In genomic region chr17:27947155-27947554, GRCm38 (mm10) we compare ENCODE assay signal across 14 mouse cellular contexts. TPM values are rescaled to one million over a fixed set of nuclear protein-coding genes. Genes with fewer than 3 reads are reported as not detected.
DNase-seq lines count a peak whose midpoint lies in the region; ATAC-seq and TF ChIP-seq lines count a peak whose summit lies in the region.
"Had no signal": no experiment of that assay in that cellular context is flagged by ENCODE, and none has a peak within 500 bp of the region (broad histone marks: within the 10 kb centered on the region; RNA-seq: fewer than 3 reads in every experiment).

No protein-coding gene starts in this region.

- 0 out of 2 replicates have a peak overlapping the region, but pooled peaks have one; percentile 15 for H3K27ac ChIP-seq in forebrain, postnatal 0 days (ENCODE audit: low read depth, low read length)
- H3K27ac ChIP-seq in forebrain, embryonic 16.5 days (ENCODE audit: low read length) = no peak overlapping the region
- H3K27ac ChIP-seq in kidney, embryonic 16.5 days (ENCODE audit: low read length) = no peak overlapping the region
- H3K27ac ChIP-seq in kidney, embryonic 14.5 days (ENCODE audit: low read depth, low read length) = no peak overlapping the region
- peak overlapping the region; percentile 1; the same call in 1 of the 2 replicates for H3K27ac ChIP-seq in embryonic facial prominence, embryonic 10.5 days (replicated peaks)
- peak overlapping the region; percentile 96 for H3K27ac ChIP-seq in limb, embryonic 12.5 days
- H3K27ac ChIP-seq: liver, embryonic 15.5 days had no signal

- 65% methylated on average over 2 of the region's 2 CpGs for whole genome bisulfite sequencing in forebrain, postnatal 0 days
- WGBS in forebrain, embryonic 16.5 days = 77% methylated on average over 2 of the region's 2 CpGs
- WGBS in kidney, embryonic 16.5 days = 89% methylated on average over 2 of the region's 2 CpGs
- WGBS in kidney, embryonic 14.5 days = 80% methylated on average over 2 of the region's 2 CpGs
- 73% methylated on average over 2 of the region's 2 CpGs for WGBS in embryonic facial prominence, embryonic 10.5 days
- WGBS in limb, embryonic 12.5 days = 81% methylated on average over 2 of the region's 2 CpGs

- TF ChIP-seq CTCF in forebrain, postnatal 0 days (IDR thresholded peaks at IDR 0.05; ENCODE audit: low read depth) = no peak

- ATAC-seq in forebrain, postnatal 0 days = no peak
- no peak for ATAC-seq in forebrain, embryonic 16.5 days
- peak; percentile 13; the same call in 1 of the 2 replicates for ATAC-seq in kidney, embryonic 16.5 days (ENCODE audit: low FRiP score, low TSS enrichment)
- no peak for ATAC-seq in kidney, embryonic 14.5 days (ENCODE audit: low FRiP score, low TSS enrichment)
- ATAC-seq in limb, embryonic 12.5 days (ENCODE audit: insufficient number of reproducible peaks, insufficient read depth, low FRiP score, low TSS enrichment, low read depth) = no peak

- H3K4me2 ChIP-seq in forebrain, postnatal 0 days (ENCODE audit: low read depth) = no peak overlapping the region
- H3K4me2 ChIP-seq in forebrain, embryonic 16.5 days (ENCODE audit: low read length) = no peak overlapping the region
- H3K4me2 ChIP-seq in kidney, embryonic 16.5 days (replicated peaks; ENCODE audit: low read depth, low read length) = no peak overlapping the region
- H3K4me2 ChIP-seq in kidney, embryonic 14.5 days (replicated peaks; ENCODE audit: low read depth, low read length) = no peak overlapping the region
- H3K4me2 ChIP-seq in limb, embryonic 12.5 days = no peak overlapping the region
- H3K4me2 ChIP-seq: embryonic facial prominence, embryonic 12.5 days; liver, embryonic 15.5 days had no signal

- DNase-seq in forebrain, postnatal 0 days = no peak
- no peak for DNase-seq in embryonic facial prominence, embryonic 10.5 days (ENCODE audit: low spot score)
- DNase-seq in embryo, embryonic 9.5 days (ENCODE audit: extremely low spot score) = no peak
- DNase-seq in left cerebral cortex, adult 11 months (ENCODE audit: low spot score) = no peak
- DNase-seq: adrenal gland, adult 8-10 months; cerebellum, adult 9-11 months; retina, postnatal 1 day; thymus, adult 18-20 months had no signal

- no peak overlapping the region for H3K4me3 ChIP-seq in forebrain, postnatal 0 days (ENCODE audit: low read depth, low read length)
- no peak overlapping the region for H3K4me3 ChIP-seq in forebrain, embryonic 16.5 days (replicated peaks; ENCODE audit: low read length)
- no peak overlapping the region for H3K4me3 ChIP-seq in kidney, embryonic 16.5 days (ENCODE audit: low read length)
- H3K4me3 ChIP-seq in kidney, embryonic 14.5 days (ENCODE audit: low read length) = no peak overlapping the region
- H3K4me3 ChIP-seq in embryonic facial prominence, embryonic 10.5 days = no peak overlapping the region
- no peak overlapping the region for H3K4me3 ChIP-seq in limb, embryonic 12.5 days (replicated peaks)
- H3K4me3 ChIP-seq: embryonic facial prominence, embryonic 12.5 days; liver, embryonic 15.5 days had no signal

- H3K27me3 ChIP-seq in forebrain, postnatal 0 days (ENCODE audit: insufficient read depth, low read length) = no peaks in the 10 kb centered on the region
- no peaks in the 10 kb centered on the region for H3K27me3 ChIP-seq in forebrain, embryonic 16.5 days (replicated peaks; ENCODE audit: control insufficient read depth, insufficient read depth, low read length)
- no peaks in the 10 kb centered on the region for H3K27me3 ChIP-seq in kidney, embryonic 16.5 days (ENCODE audit: insufficient read depth, low read length)
- no peaks in the 10 kb centered on the region for H3K27me3 ChIP-seq in kidney, embryonic 14.5 days (ENCODE audit: control insufficient read depth, insufficient read depth, low read length)
- no peaks in the 10 kb centered on the region for H3K27me3 ChIP-seq in embryonic facial prominence, embryonic 10.5 days (replicated peaks; ENCODE audit: low read depth, poor library complexity, severe bottlenecking)
- H3K27me3 ChIP-seq in limb, embryonic 12.5 days = no peaks in the 10 kb centered on the region
- H3K27me3 ChIP-seq: embryonic facial prominence, embryonic 12.5 days; liver, embryonic 15.5 days had no signal

- 0 out of 2 replicates have a peak, but pooled peaks cover 5% of the 10 kb centered on the region for H3K4me1 ChIP-seq in forebrain, postnatal 0 days (ENCODE audit: insufficient read depth)
- peaks cover 17% of the 10 kb centered on the region for H3K4me1 ChIP-seq in forebrain, embryonic 16.5 days (replicated peaks; ENCODE audit: control insufficient read depth, insufficient read depth, low read length)
- peaks cover 22% of the 10 kb centered on the region for H3K4me1 ChIP-seq in kidney, embryonic 16.5 days (ENCODE audit: insufficient read depth, low read length)
- peaks cover 19% of the 10 kb centered on the region for H3K4me1 ChIP-seq in kidney, embryonic 14.5 days (ENCODE audit: control insufficient read depth, insufficient read depth, low read length)
- peaks cover 19% of the 10 kb centered on the region for H3K4me1 ChIP-seq in embryonic facial prominence, embryonic 10.5 days
- peaks cover 30% of the 10 kb centered on the region for H3K4me1 ChIP-seq in limb, embryonic 12.5 days (replicated peaks)
- H3K4me1 ChIP-seq: liver, embryonic 15.5 days had no signal

- H3K9me3 ChIP-seq in forebrain, postnatal 0 days (ENCODE audit: low read length) = no peaks in the 10 kb centered on the region
- no peaks in the 10 kb centered on the region for H3K9me3 ChIP-seq in forebrain, embryonic 16.5 days (ENCODE audit: control insufficient read depth, low read length)
- H3K9me3 ChIP-seq in kidney, embryonic 16.5 days (ENCODE audit: low read length) = no peaks in the 10 kb centered on the region
- no peaks in the 10 kb centered on the region for H3K9me3 ChIP-seq in kidney, embryonic 14.5 days (ENCODE audit: control insufficient read depth, low read length)
- no peaks in the 10 kb centered on the region for H3K9me3 ChIP-seq in embryonic facial prominence, embryonic 10.5 days
- H3K9me3 ChIP-seq in limb, embryonic 12.5 days = no peaks in the 10 kb centered on the region
- H3K9me3 ChIP-seq: embryonic facial prominence, embryonic 12.5 days; liver, embryonic 15.5 days had no signal

- H3K36me3 ChIP-seq in forebrain, postnatal 0 days (ENCODE audit: insufficient read depth) = no peaks in the 10 kb centered on the region
- H3K36me3 ChIP-seq in forebrain, embryonic 16.5 days (ENCODE audit: control insufficient read depth, insufficient read depth) = no peaks in the 10 kb centered on the region
- no peaks in the 10 kb centered on the region for H3K36me3 ChIP-seq in kidney, embryonic 16.5 days (ENCODE audit: insufficient read depth, low read length)
- no peaks in the 10 kb centered on the region for H3K36me3 ChIP-seq in kidney, embryonic 14.5 days (ENCODE audit: control insufficient read depth, insufficient read depth, low read length)
- H3K36me3 ChIP-seq in embryonic facial prominence, embryonic 10.5 days (replicated peaks) = no peaks in the 10 kb centered on the region
- H3K36me3 ChIP-seq in limb, embryonic 12.5 days = 0 out of 2 replicates have a peak, but pooled peaks cover 3% of the 10 kb centered on the region
- H3K36me3 ChIP-seq: embryonic facial prominence, embryonic 12.5 days; liver, embryonic 15.5 days had no signal

- no peak overlapping the region for H3K9ac ChIP-seq in forebrain, postnatal 0 days
- no peak overlapping the region for H3K9ac ChIP-seq in forebrain, embryonic 16.5 days (replicated peaks; ENCODE audit: low read depth, low read length)
- H3K9ac ChIP-seq in kidney, embryonic 16.5 days (replicated peaks; ENCODE audit: low read length) = no peak overlapping the region
- no peak overlapping the region for H3K9ac ChIP-seq in kidney, embryonic 14.5 days (ENCODE audit: low read depth, low read length)
- H3K9ac ChIP-seq in limb, embryonic 12.5 days (replicated peaks) = 0 out of 2 replicates have a peak overlapping the region, but pooled peaks have one; percentile 31
- H3K9ac ChIP-seq: embryonic facial prominence, embryonic 12.5 days; liver, embryonic 15.5 days had no signal

RNA-seq across cellular contexts. Expression of gene Taf11, which starts 37.5 kb away (rescaled TPM):
- total RNA-seq in forebrain, postnatal 0 days (2014; rRNA removed) = 22.9 and 23.9 TPM in 2 replicates
- 53.1 and 60.6 TPM in 2 replicates for polyA plus RNA-seq in forebrain, postnatal 0 days (2015; fragmentation: Nextera tagmentation; extraction: Ambion mirVana)
- 67.1 and 72.7 TPM in 2 replicates for polyA plus RNA-seq in forebrain, embryonic 16.5 days (2015; fragmentation: Nextera tagmentation; extraction: Ambion mirVana)
- polyA plus RNA-seq in kidney, embryonic 16.5 days (2015; fragmentation: Nextera tagmentation; extraction: Ambion mirVana) = 59.9 and 72.7 TPM in 2 replicates
- 76.6 and 77.5 TPM in 2 replicates for polyA plus RNA-seq in kidney, embryonic 14.5 days (2014; fragmentation: Nextera tagmentation; extraction: Ambion mirVana)
- 87.5 and 96.2 TPM in 2 replicates for polyA plus RNA-seq in embryonic facial prominence, embryonic 10.5 days (2016; fragmentation: Nextera tagmentation; extraction: Ambion mirVana)
- polyA plus RNA-seq in limb, embryonic 12.5 days (2016; fragmentation: Nextera tagmentation; extraction: Ambion mirVana) = 101 and 115 TPM in 2 replicates

RNA-seq across cellular contexts. Expression of gene Anks1, which starts 38.0 kb away (rescaled TPM):
- 45.0 and 67.4 TPM in 2 replicates for total RNA-seq in forebrain, postnatal 0 days (2014; rRNA removed)
- 16.8 and 21.1 TPM in 2 replicates for polyA plus RNA-seq in forebrain, postnatal 0 days (2015; fragmentation: Nextera tagmentation; extraction: Ambion mirVana)
- polyA plus RNA-seq in forebrain, embryonic 16.5 days (2015; fragmentation: Nextera tagmentation; extraction: Ambion mirVana) = 27.8 and 36.5 TPM in 2 replicates
- 14.5 and 15.0 TPM in 2 replicates for polyA plus RNA-seq in kidney, embryonic 16.5 days (2015; fragmentation: Nextera tagmentation; extraction: Ambion mirVana)
- 8.0 and 14.2 TPM in 2 replicates for polyA plus RNA-seq in kidney, embryonic 14.5 days (2014; fragmentation: Nextera tagmentation; extraction: Ambion mirVana)
- polyA plus RNA-seq in embryonic facial prominence, embryonic 10.5 days (2016; fragmentation: Nextera tagmentation; extraction: Ambion mirVana) = 18.0 and 19.4 TPM in 2 replicates
- 19.0 and 21.8 TPM in 2 replicates for polyA plus RNA-seq in limb, embryonic 12.5 days (2016; fragmentation: Nextera tagmentation; extraction: Ambion mirVana)

Comparison
In these comparisons a context has a peak if more than half of its experiments do, and no peak if none do; other contexts are left out.
1. H3K27ac ChIP-seq: peak in forebrain, postnatal 0 days (single experiment), embryonic facial prominence, embryonic 10.5 days (single experiment) and limb, embryonic 12.5 days (single experiment); none in forebrain, embryonic 16.5 days (single experiment), kidney, embryonic 16.5 days (single experiment) and kidney, embryonic 14.5 days (single experiment).